Mouse (Mus musculus) embryonic facial prominence, embryonic 10.5 days (tissue): ENCODE measurements at regions not wholly inside any gene's neighbourhood (a gene's known extent, or its start where the extent isn't known, plus 50 kb on each side); places are given as distances from the start of the nearest gene placed in this dataset.
A peak's percentile ranks its signal among the peaks of the same experiment; 100 is the strongest.

Experiments
- DNase-seq: peaks from one replicate; pipeline ENCODE4 v3.0.0-alpha.2; 2017; ENCODE audit warnings: low spot score
- H3K27ac ChIP-seq: fragments of 300-500 bp; sonication (generic); replicated peaks from 2 replicates; pipeline ENCODE4 v1.5.1; 2016; ENCODE audit warnings: mild to moderate bottlenecking
- H3K27me3 ChIP-seq: fragments of 300-500 bp; sonication (generic); replicated peaks from 2 replicates; pipeline ENCODE4 v1.6.1; 2016; ENCODE audit warnings: low read depth, mild to moderate bottlenecking; ENCODE audit not compliant: poor library complexity, severe bottlenecking
- H3K36me3 ChIP-seq: fragments of 300-500 bp; sonication (generic); replicated peaks from 2 replicates; pipeline ENCODE4 v1.6.1; 2016; ENCODE audit warnings: mild to moderate bottlenecking, moderate library complexity
- H3K4me1 ChIP-seq: fragments of 300-500 bp; sonication (generic); 2 replicates; pipeline ENCODE4 v1.6.1; 2016
- H3K4me3 ChIP-seq: fragments of 300-500 bp; sonication (generic); 2 replicates; pipeline ENCODE4 v1.5.1; 2016; ENCODE audit warnings: mild to moderate bottlenecking, moderate library complexity
- H3K9me3 ChIP-seq: fragments of 300-500 bp; sonication (generic); 2 replicates; pipeline ENCODE4 v1.6.1; 2016; ENCODE audit warnings: mild to moderate bottlenecking
- WGBS: fragments of 180-500 bp; shearing (Covaris S2); methylation state at CpG from one replicate; pipeline ENCODE4 v1.1.7; 2016; 5-methylcytosine and 5-hydroxymethylcytosine counted together

DNA sequence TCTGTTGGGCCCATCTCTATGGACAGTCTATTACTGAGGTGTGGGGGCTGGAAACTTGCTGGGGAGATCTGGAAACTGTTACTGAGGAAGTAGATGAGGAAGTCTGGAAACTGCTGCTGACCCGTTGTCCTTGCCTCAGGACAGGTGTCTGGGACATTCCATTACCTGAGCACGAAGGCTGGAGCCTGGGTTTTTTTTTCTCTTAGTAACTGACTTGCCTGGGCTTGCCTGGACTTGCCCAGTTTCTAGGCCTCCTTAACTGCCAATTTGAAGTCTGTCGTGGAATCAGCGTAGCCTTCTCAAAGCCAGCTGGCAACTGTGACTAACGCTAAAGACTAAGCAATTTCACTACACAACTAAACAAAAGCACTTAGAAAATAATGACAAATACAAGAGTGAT is 250.7 kb downstream of the Kctd12 start:
- DNase-seq: peak; percentile 34
- Histone ChIP-seq H3K4me1 (peaks cover 16% of the 10 kb centered on the region), H3K36me3 (no peaks in the 10 kb centered on the region), H3K4me3 (no peak overlapping the region), H3K27ac (no peak overlapping the region), H3K27me3 (no peaks in the 10 kb centered on the region), H3K9me3 (no peaks in the 10 kb centered on the region)
- WGBS: 54% methylated on average over 5 of the region's 5 CpGs

DNA sequence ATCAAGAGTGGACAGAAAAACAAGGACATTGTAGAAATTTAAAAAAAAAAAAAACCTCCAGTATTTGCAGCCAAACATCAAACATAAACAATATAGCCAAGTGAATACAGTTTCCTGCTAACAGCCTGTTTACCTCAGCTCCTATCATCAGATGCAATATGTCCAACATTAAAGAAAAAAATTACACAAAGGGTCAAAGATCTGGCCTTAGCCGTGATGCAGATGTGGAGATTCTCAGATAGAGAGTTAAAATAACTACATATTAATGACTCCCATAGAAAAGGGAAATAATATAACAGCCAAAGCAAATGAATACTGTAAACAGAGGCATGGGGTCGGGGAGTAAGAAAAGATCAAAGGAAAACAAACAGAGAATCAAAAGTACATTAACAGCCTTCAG is 259.8 kb downstream of the Kctd12 start:
- Histone ChIP-seq H3K9me3 (no peaks in the 10 kb centered on the region), H3K27ac (no peak overlapping the region), H3K4me3 (no peak overlapping the region), H3K4me1 (no peaks in the 10 kb centered on the region), H3K36me3 (no peaks in the 10 kb centered on the region), H3K27me3 (no peaks in the 10 kb centered on the region)
- DNase-seq: no peak
- 70% methylated on average over 2 of the region's 2 CpGs for WGBS

DNA sequence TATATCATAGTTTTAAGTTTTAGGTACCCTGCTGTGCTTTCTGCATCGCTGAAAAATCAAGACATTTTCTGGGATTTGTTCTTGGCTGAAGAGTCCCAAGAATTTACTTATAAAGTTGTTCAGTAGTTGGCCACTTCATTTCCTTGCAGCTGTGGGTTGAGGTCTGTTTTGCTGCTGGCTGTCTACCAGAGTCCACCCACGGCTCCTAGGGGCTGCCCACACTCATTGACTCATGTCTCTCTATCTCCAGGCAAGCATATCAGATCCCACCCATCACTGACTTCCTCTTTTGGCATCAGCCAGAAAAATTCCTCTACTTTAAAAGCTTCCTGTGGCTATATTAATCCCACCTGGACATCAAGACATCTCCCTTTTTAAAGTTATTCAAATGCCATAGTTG is 263.9 kb downstream of the Kctd12 start:
- no peak for DNase-seq
- no peak overlapping the region for H3K27ac ChIP-seq
- H3K4me3 ChIP-seq: no peak overlapping the region
- no peaks in the 10 kb centered on the region for H3K36me3 ChIP-seq
- 73% methylated on average over 2 of the region's 2 CpGs for WGBS
- H3K4me1 ChIP-seq: no peaks in the 10 kb centered on the region
- no peaks in the 10 kb centered on the region for H3K9me3 ChIP-seq
- no peaks in the 10 kb centered on the region for H3K27me3 ChIP-seq

DNA sequence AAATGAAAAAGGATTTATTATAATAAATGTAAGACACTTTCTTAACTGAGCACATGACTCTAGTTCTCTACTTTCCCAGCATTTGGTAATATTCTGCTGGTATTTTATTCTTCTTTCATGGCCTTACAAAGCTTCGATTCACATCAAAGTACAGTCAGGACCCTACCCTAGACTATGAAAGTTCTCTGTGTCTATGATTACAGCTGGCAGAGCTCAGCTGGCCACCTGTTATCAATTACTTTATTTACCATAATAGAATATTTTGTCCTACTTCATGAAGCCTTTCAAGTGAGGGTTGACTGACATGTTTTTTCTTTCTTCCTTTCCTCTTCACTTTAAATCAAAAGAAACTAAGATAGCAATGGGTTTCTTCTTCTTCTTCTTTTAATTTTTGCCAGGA is 269.8 kb downstream of the Kctd12 start:
- 51% methylated on average over 1 of the region's 1 CpGs for WGBS
- H3K36me3 ChIP-seq: no peaks in the 10 kb centered on the region
- no peaks in the 10 kb centered on the region for H3K4me1 ChIP-seq
- no peaks in the 10 kb centered on the region for H3K9me3 ChIP-seq
- H3K27me3 ChIP-seq: no peaks in the 10 kb centered on the region
- H3K4me3 ChIP-seq: no peak overlapping the region
- no peak overlapping the region for H3K27ac ChIP-seq
- no peak for DNase-seq

DNA sequence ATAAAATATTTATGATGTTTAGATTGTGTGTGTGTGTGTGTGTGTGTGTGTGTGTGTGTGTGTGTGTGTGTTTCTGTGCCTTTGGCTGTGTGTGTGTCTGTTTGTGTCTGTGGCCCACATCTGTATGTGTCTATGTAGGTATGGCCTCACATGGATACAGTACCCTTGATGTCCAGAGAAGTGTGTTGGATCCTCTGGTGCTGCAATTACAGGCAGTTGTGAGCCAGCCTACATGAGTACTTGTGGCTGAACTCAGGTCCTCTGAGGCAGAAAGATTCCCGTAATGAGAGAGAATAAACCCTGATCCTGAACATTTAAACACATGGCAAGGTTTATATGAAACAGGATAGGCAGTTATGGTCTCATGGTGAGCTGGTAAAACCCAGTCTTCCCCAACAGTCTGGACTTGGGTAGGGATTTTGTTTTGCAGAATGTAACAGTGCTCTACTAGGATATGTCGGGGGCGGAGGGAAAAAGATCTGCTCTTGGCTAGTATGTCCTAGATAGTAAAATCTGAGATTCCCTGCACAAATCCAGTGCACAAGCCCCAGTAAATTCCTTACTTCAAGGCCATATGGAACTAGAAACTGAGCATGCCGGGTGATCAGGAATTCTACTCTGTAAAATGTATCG is 275.6 kb downstream of the Kctd12 start:
- 83% methylated on average over 5 of the region's 5 CpGs for WGBS
- H3K36me3 ChIP-seq: no peaks in the 10 kb centered on the region
- H3K4me3 ChIP-seq: no peak overlapping the region
- no peaks in the 10 kb centered on the region for H3K27me3 ChIP-seq
- H3K9me3 ChIP-seq: no peaks in the 10 kb centered on the region
- H3K27ac ChIP-seq: no peak overlapping the region
- no peaks in the 10 kb centered on the region for H3K4me1 ChIP-seq
- no peak for DNase-seq

DNA sequence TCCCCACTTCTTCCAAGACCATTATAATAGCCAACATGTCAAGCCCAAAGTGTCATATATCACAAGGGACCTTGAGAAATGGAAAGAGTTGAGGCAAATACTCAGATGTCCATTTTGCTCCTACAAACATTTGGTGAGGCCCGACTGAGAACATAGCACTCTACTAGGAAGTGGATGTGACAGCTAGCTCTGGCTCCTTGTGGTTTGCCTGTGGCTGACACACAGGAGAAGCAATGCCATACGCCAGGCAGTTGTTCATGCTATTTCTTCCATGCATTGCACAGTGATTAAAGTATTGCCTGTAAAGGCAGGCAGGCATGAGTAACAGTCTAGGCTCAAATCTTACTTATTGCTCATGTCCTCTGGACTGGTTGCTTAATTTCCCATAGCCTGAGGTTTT is 281.3 kb downstream of the Kctd12 start:
- DNase-seq: no peak
- no peak overlapping the region for H3K4me3 ChIP-seq
- no peaks in the 10 kb centered on the region for H3K9me3 ChIP-seq

DNA sequence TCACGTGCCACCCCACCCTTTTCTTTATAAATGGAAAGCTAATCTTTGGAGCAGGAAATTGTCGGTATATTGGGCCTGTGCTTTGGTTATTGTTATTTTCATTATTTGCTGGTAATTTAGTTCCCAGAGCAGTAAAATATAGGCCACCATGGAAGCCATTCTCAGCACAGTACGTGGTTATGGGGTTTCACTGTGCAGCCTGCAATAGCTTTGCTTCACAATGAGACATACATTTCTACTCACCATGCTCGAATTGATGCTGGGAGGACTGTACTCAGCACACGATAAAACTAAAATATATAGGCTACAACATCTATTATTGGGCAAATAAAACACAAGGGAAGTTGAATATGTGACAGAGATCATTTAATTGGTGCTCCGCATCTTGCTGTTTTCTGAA is 282.0 kb downstream of the Kctd12 start:
- WGBS: 87% methylated on average over 6 of the region's 6 CpGs

More for the DNA sequence above, 281.3 kb downstream of the Kctd12 start:
- no peak overlapping the region for H3K27ac ChIP-seq
- H3K36me3 ChIP-seq: no peaks in the 10 kb centered on the region
- no peaks in the 10 kb centered on the region for H3K4me1 ChIP-seq
- no peaks in the 10 kb centered on the region for H3K27me3 ChIP-seq
- WGBS: 83% methylated on average over 2 of the region's 2 CpGs

DNA sequence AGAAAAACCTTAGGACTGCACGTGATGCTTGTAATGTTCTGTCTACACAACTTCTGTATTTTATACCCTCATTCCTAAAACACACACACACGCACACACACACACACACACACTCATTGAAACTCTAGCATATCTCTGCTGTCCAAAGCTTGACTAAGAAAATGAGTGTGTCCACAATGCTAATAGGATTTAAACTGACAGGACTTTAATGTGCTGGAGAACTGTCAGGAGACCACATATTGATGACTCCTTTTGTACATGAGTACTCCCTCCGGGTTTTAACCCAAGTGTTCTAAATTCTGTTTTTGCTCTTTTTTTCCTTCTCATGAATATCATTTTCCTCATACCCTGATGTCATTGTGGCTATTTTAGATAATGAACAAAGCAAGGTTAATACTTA is 283.4 kb downstream of the Kctd12 start:
- WGBS: 90% methylated on average over 3 of the region's 3 CpGs
- no peak for DNase-seq
- Histone ChIP-seq H3K27me3 (no peaks in the 10 kb centered on the region), H3K27ac (no peak overlapping the region), H3K4me3 (no peak overlapping the region), H3K36me3 (no peaks in the 10 kb centered on the region), H3K9me3 (no peaks in the 10 kb centered on the region), H3K4me1 (no peaks in the 10 kb centered on the region)

More for the DNA sequence above, 282.0 kb downstream of the Kctd12 start:
- no peak for DNase-seq
- no peak overlapping the region for H3K27ac ChIP-seq
- no peaks in the 10 kb centered on the region for H3K9me3 ChIP-seq
- no peaks in the 10 kb centered on the region for H3K36me3 ChIP-seq
- H3K4me3 ChIP-seq: no peak overlapping the region
- no peaks in the 10 kb centered on the region for H3K4me1 ChIP-seq
- H3K27me3 ChIP-seq: no peaks in the 10 kb centered on the region

DNA sequence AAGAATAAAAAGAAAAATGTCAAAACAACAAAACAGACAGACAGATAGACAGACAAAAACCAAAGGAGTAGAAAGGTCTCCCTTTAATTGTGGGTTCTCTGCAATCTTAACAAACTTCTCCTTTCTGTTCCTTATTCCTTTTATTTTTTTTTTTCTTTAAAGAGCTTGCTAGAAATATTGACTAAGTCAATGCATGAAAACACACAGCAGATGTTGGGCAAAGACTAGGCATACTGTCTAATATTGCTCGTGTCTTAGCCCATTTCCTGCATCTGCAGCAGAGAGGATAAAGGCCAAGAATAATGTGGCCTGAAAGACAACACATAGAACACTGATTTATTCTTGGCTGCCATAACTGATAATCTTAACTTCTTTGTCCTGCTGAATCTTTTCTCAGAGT is 295.6 kb downstream of the Kctd12 start:
- WGBS: 67% methylated on average over 1 of the region's 1 CpGs
- Histone ChIP-seq H3K36me3 (no peaks in the 10 kb centered on the region), H3K27me3 (no peaks in the 10 kb centered on the region), H3K4me1 (no peaks in the 10 kb centered on the region), H3K27ac (no peak overlapping the region), H3K9me3 (no peaks in the 10 kb centered on the region), H3K4me3 (no peak overlapping the region)
- DNase-seq: no peak

DNA sequence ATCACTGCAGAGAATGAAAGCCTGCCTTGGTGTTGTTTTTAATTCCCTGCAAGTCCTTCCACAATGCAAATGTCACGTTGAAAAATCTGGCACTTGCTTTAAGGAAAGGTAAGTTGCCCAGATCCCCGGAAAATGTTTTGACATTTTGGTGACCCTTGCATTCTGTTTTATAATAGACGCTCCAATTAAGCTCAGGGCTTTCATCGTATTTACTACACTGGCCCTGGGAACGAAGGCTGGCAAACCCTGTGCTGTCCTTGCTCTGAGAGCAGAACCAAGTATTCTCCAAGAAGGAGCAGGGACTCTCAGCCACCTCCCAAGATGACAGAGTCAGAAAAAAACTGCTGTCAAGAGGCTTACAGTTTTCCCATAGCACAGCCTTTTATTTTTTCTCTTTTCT is 305.9 kb downstream of the Kctd12 start:
- H3K4me1 ChIP-seq: 0 out of 2 replicates have a peak, but pooled peaks cover 4% of the 10 kb centered on the region
- H3K9me3 ChIP-seq: no peaks in the 10 kb centered on the region

DNA sequence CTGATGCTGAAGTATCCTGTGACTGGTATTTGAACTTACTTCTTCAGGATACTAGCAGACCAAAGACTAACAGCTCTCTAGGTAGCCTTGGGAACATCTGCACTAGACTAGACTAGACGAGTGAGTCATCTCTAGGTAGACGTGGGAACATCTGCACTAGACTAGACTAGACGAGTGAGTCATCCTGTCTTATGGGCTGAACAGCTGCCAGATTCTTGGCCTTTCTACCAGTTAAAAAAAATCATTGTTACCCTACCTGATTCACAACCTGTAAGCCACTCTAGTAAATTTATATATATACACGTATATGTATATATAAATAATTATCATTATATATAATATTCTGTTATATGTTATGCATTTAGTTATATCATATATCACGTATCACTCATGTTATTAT is 307.8 kb downstream of the Kctd12 start:
- 0 out of 2 replicates have a peak, but pooled peaks cover 4% of the 10 kb centered on the region for H3K4me1 ChIP-seq
- no peaks in the 10 kb centered on the region for H3K36me3 ChIP-seq
- no peak overlapping the region for H3K4me3 ChIP-seq
- H3K27ac ChIP-seq: no peak overlapping the region
- WGBS: 93% methylated on average over 5 of the region's 5 CpGs
- no peaks in the 10 kb centered on the region for H3K9me3 ChIP-seq
- DNase-seq: no peak
- no peaks in the 10 kb centered on the region for H3K27me3 ChIP-seq

More for the DNA sequence above, 305.9 kb downstream of the Kctd12 start:
- Histone ChIP-seq H3K27me3 (no peaks in the 10 kb centered on the region), H3K27ac (no peak overlapping the region), H3K36me3 (no peaks in the 10 kb centered on the region), H3K4me3 (no peak overlapping the region)
- WGBS: 56% methylated on average over 5 of the region's 5 CpGs
- no peak for DNase-seq

DNA sequence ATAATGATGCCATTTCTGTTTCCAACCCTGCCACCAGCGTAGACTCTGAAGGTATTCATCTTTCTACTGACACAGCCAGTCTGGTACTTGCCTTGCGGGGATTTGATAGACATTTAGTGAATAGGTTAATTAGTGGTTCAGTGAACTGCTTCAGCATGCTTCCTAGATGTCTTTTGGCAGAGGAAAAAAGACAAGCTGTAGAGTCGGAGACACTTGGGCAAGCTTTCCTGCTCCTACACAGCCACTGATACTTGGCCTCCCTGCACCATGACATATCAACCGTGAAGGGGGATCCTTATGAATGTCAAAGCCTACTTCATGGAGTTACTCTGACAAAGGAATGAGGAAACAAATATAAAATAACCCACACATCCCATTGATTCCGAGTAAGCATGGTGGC is 308.7 kb downstream of the Kctd12 start:
- no peak for DNase-seq
- WGBS: 74% methylated on average over 5 of the region's 5 CpGs
- Histone ChIP-seq H3K4me3 (no peak overlapping the region), H3K4me1 (0 out of 2 replicates have a peak, but pooled peaks cover 4% of the 10 kb centered on the region), H3K36me3 (no peaks in the 10 kb centered on the region), H3K9me3 (no peaks in the 10 kb centered on the region), H3K27ac (no peak overlapping the region), H3K27me3 (no peaks in the 10 kb centered on the region)

DNA sequence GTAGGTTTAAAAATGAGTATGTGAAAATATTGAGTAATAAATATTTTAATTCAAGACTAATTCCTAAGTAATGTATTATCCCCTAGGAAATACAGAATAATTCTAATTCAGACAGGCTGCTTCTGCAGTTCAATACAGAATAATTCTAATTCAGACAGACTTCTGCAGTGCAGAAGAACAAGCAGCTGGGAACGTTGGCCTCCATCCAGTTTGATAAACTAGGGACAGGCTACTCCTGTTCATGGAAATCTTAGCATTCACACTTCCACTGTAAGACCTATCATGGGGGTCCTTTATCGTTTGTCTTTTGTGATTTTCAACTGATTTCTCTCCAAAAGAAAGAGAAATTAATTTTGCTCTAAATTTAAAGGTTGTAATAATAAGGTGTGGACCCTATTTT is 319.2 kb downstream of the Kctd12 start:
- Histone ChIP-seq H3K27me3 (no peaks in the 10 kb centered on the region), H3K36me3 (no peaks in the 10 kb centered on the region), H3K9me3 (no peaks in the 10 kb centered on the region), H3K4me1 (no peaks in the 10 kb centered on the region), H3K4me3 (no peak overlapping the region), H3K27ac (no peak overlapping the region)
- DNase-seq: no peak
- 80% methylated on average over 2 of the region's 2 CpGs for WGBS
